Mouse (Mus musculus) heart, adult 2 months (tissue): ENCODE measurements around the gene Brix1. TPM values are rescaled to one million over a fixed set of nuclear protein-coding genes. Genes with fewer than 3 reads are reported as not detected.

ENCODE experiments used
- DNase-seq, 2 experiments: peaks; one replicate each; pipeline ENCODE4 v3.0.0; 2021
- H3K27ac ChIP-seq: fragments of 200-600 bp; 2 replicates; pipeline ENCODE4 v1.8.1; 2022
- H3K27me3 ChIP-seq: fragments of 200-500 bp; 2 replicates; pipeline ENCODE4 v1.6.1; 2012; ENCODE audit warnings: mild to moderate bottlenecking, low read length, inconsistent platforms, mixed read lengths; ENCODE audit not compliant: control insufficient read depth, insufficient read depth
- H3K36me3 ChIP-seq: fragments of 200-500 bp; 2 replicates; pipeline ENCODE4 v1.6.1; 2012; ENCODE audit warnings: low read length, inconsistent platforms; ENCODE audit not compliant: control insufficient read depth, insufficient read depth
- H3K4me1 ChIP-seq: fragments of 200-500 bp; 2 replicates; pipeline ENCODE4 v1.6.1; 2011; ENCODE audit warnings: low read length; ENCODE audit not compliant: control insufficient read depth, insufficient read depth
- H3K4me3 ChIP-seq: fragments of 200-600 bp; 2 replicates; pipeline ENCODE4 v1.8.1; 2022
- H3K79me2 ChIP-seq: fragments of 200-500 bp; replicated peaks from 2 replicates; pipeline ENCODE4 v1.6.1; 2012; ENCODE audit warnings: mild to moderate bottlenecking, inconsistent platforms, low read length, moderate library complexity, mixed read lengths; ENCODE audit not compliant: control insufficient read depth, insufficient read depth
- H3K9ac ChIP-seq: fragments of 200-500 bp; 2 replicates; pipeline ENCODE4 v1.6.1; 2012; ENCODE audit warnings: low read depth, mild to moderate bottlenecking, control low read depth, inconsistent platforms, low read length, mixed read lengths
- CTCF ChIP-seq: fragments of 200-600 bp; IDR thresholded peaks from 2 replicates; pipeline ENCODE4 v1.8.1; 2022; ENCODE audit warnings: antibody characterized with exemption, mild to moderate bottlenecking, moderate library complexity
- EP300 ChIP-seq: fragments of 200-500 bp; IDR thresholded peaks from 2 replicates; pipeline ENCODE4 v1.6.1; 2011; ENCODE audit warnings: low read depth, low read length, control low read depth; ENCODE audit not compliant: insufficient read depth
- POLR2A ChIP-seq: fragments of 200-500 bp; IDR thresholded peaks from 2 replicates; pipeline ENCODE4 v1.6.1; 2011; ENCODE audit warnings: mild to moderate bottlenecking, low read depth, low read length, control low read depth; ENCODE audit not compliant: insufficient read depth
- WGBS: fragments of 180-500 bp; shearing (Covaris S2); methylation state at CpG from one replicate; pipeline ENCODE4 v1.1.7; 2018; 5-methylcytosine and 5-hydroxymethylcytosine counted together
- intact Hi-C: fragments of 180-260 bp; cut with DNase I; formaldehyde crosslinking; loops from one replicate; pipeline ENCODE4 v1.15.1; 2025
- polyA plus RNA-seq: library from polyadenylated mRNA; depleted of rRNA; stranded (reverse); fragments of >200 nt; gene quantifications from 2 replicates; pipeline ENCODE4 v1.2.3, GENCODE M21; 2012
- total RNA-seq, 2 experiments: library from RNA; stranded (reverse); gene quantifications; 2 replicates each; pipeline ENCODE4 v1.2.3; 2021

Brix1 gene
- total and polyA plus RNA-seq, 3 experiments: 2.6 to 24.4 (median 20.9) TPM

GRCm38 (mm10) chr15:10468761-10469160 is 17.0 kb downstream of the Brix1 start:
- 76% methylated on average over 3 of the region's 3 CpGs for WGBS
- peaks cover 4% of the 10 kb centered on the region for H3K79me2 ChIP-seq
- peaks cover 1% of the 10 kb centered on the region for H3K4me1 ChIP-seq
- H3K27ac ChIP-seq: no peak overlapping the region
- no peak for TF ChIP-seq EP300
- no peak for TF ChIP-seq CTCF
- no peak for TF ChIP-seq POLR2A
- no peak overlapping the region for H3K4me3 ChIP-seq
- H3K27me3 ChIP-seq: no peaks in the 10 kb centered on the region
- DNase-seq: no peak
- no peak overlapping the region for H3K9ac ChIP-seq
- intact Hi-C loops: no loop called here
- no peaks in the 10 kb centered on the region; the same call in 1 of the 2 replicates for H3K36me3 ChIP-seq

DNA sequence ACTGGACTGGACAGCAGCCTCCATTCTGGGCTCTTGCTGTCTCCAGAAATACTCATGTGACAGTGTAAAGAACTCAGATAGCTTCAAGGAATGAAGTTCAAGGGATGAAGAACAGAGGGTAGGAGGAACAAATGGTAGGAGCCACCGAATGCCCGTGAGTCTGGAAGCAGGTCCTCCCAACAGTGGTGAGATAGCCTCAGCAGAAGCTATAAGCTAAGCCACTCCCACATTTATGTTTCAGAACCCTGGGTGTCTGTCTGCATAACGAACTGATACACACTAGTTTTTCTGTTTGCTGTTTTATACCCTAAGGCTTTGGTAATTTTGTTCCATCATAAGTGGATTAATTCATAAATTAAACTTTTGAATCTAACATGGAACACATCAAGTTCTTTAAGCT is 21.1 kb downstream of the Brix1 start:
- DNase-seq: no peak
- WGBS: 95% methylated on average over 3 of the region's 3 CpGs
- peaks cover 1% of the 10 kb centered on the region for H3K4me1 ChIP-seq
- H3K27ac ChIP-seq: no peak overlapping the region
- H3K4me3 ChIP-seq: no peak overlapping the region
- peaks cover 4% of the 10 kb centered on the region for H3K79me2 ChIP-seq
- no peaks in the 10 kb centered on the region; the same call in 1 of the 2 replicates for H3K36me3 ChIP-seq
- no peak overlapping the region for H3K9ac ChIP-seq
- H3K27me3 ChIP-seq: no peaks in the 10 kb centered on the region
- intact Hi-C loops: no loop called here
- TF ChIP-seq EP300: no peak
- TF ChIP-seq POLR2A: no peak
- TF ChIP-seq CTCF: no peak

DNA sequence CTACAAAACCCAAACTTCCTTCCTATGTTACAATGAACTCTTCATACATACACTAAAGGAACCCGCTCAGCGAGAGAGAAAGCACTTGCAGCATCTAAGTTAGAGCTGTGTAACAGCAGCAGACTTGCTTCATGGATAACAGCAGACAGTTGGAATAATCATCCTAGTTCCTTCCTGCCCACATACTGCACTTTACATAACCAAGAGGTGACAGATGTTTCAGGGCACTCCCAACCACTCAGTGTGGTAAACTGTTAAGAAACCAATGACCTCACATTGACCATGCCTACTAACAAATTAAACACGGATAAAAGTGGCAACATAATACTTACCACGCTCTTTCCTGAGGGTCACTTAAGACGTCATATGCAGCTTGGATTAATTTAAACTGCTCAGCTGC is 22.2 kb downstream of the Brix1 start:
- H3K27ac ChIP-seq: no peak overlapping the region
- no peak for DNase-seq
- no peak overlapping the region for H3K4me3 ChIP-seq
- intact Hi-C loops: no loop called here
- no peak overlapping the region for H3K9ac ChIP-seq
- WGBS: 88% methylated on average over 5 of the region's 5 CpGs
- H3K79me2 ChIP-seq: peaks cover 2% of the 10 kb centered on the region
- no peaks in the 10 kb centered on the region for H3K27me3 ChIP-seq
- TF ChIP-seq POLR2A (no peak), CTCF (no peak), EP300 (no peak)
- no peaks in the 10 kb centered on the region; the same call in 1 of the 2 replicates for H3K4me1 ChIP-seq
- H3K36me3 ChIP-seq: no peaks in the 10 kb centered on the region; the same call in 1 of the 2 replicates

- H3K9ac ChIP-seq: no peak overlapping the region
- TF ChIP-seq EP300 (no peak), CTCF (no peak), POLR2A (no peak)
- intact Hi-C loops: no loop called here
- H3K4me3 ChIP-seq: no peak overlapping the region
- H3K27me3 ChIP-seq: no peaks in the 10 kb centered on the region
- WGBS: 61% methylated on average over 12 of the region's 12 CpGs
- no peak overlapping the region for H3K27ac ChIP-seq
- peak in 1 of 2 experiments; percentile 7 for DNase-seq
- H3K4me1 ChIP-seq: no peaks in the 10 kb centered on the region; the same call in 1 of the 2 replicates
- H3K79me2 ChIP-seq: no peaks in the 10 kb centered on the region; the same call in 1 of the 2 replicates
- no peaks in the 10 kb centered on the region; the same call in 1 of the 2 replicates for H3K36me3 ChIP-seq
Measured at GRCm38 (mm10) chr15:10460986-10461385, 24.8 kb downstream of the Brix1 start.

- no peaks in the 10 kb centered on the region for H3K36me3 ChIP-seq
- H3K27me3 ChIP-seq: no peaks in the 10 kb centered on the region
- no peak overlapping the region for H3K9ac ChIP-seq
- 94% methylated on average over 3 of the region's 3 CpGs for WGBS
- intact Hi-C loops: no loop called here
- no peak overlapping the region for H3K4me3 ChIP-seq
- TF ChIP-seq EP300 (no peak), POLR2A (no peak), CTCF (no peak)
- H3K4me1 ChIP-seq: no peaks in the 10 kb centered on the region
- no peak overlapping the region for H3K27ac ChIP-seq
- no peak for DNase-seq
- no peaks in the 10 kb centered on the region; the same call in 1 of the 2 replicates for H3K79me2 ChIP-seq
Measured at GRCm38 (mm10) chr15:10447102-10447501, 38.6 kb downstream of the Brix1 start.

DNA sequence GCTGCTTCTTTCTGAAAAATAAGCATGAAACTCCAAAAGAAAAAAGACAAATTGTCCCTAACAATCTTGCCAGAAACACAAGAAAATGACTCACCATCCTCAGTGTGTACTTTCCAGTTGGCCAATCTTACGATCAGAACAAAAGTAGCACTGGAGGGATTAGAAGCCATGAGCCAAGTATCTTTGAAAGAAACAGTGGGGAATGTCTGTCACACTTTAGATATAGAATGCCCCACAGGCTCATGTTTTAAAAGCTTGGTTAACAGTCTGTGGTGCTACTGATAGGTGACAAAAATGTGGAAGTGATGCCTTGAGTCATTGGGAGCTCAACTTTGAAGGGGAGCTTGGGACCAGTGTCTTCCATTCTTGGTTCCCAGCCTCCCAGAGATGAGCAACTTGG is 43.5 kb downstream of the Brix1 start:
- no peaks in the 10 kb centered on the region for H3K4me1 ChIP-seq
- no peaks in the 10 kb centered on the region for H3K27me3 ChIP-seq
- TF ChIP-seq POLR2A (no peak), EP300 (no peak), CTCF (no peak)
- intact Hi-C loops: loop anchor here (5.0 kb wide), 1 partner anchor 985 kb away; no protein-coding TSS in a partner anchor
- H3K4me3 ChIP-seq: no peak overlapping the region
- no peaks in the 10 kb centered on the region for H3K36me3 ChIP-seq
- no peak overlapping the region for H3K27ac ChIP-seq
- DNase-seq: no peak
- 68% methylated on average over 1 of the region's 1 CpGs for WGBS
- no peaks in the 10 kb centered on the region for H3K79me2 ChIP-seq
- H3K9ac ChIP-seq: no peak overlapping the region
